Mouse (Mus musculus) cortical plate, adult 2 months (tissue): Measurements from ENCODE around the gene B4galnt3. TPM values are rescaled to one million over a fixed set of nuclear protein-coding genes. Genes with fewer than 3 reads are reported as not detected.
A peak's percentile ranks its signal among the peaks of the same experiment; 100 is the strongest.
"Not testable (repeated sequence)": the region's sequence is repeated elsewhere in the genome, so short reads cannot be mapped to it uniquely, and the experiment has no call there.

ENCODE experiments used
- H3K27ac ChIP-seq: fragments of 200-500 bp; 2 replicates; pipeline ENCODE4 v1.5.1; 2012; ENCODE audit warnings: low read length, control low read depth, inconsistent platforms; ENCODE audit not compliant: insufficient read depth
- H3K4me1 ChIP-seq: fragments of 200-500 bp; 2 replicates; pipeline ENCODE4 v1.6.1; 2011; ENCODE audit warnings: low read length; ENCODE audit not compliant: control insufficient read depth, insufficient read depth
- H3K4me3 ChIP-seq: fragments of 200-500 bp; 2 replicates; pipeline ENCODE4 v1.5.1; 2011; ENCODE audit warnings: mild to moderate bottlenecking, low read length, control low read depth; ENCODE audit not compliant: insufficient read depth
- CTCF ChIP-seq: fragments of 200-500 bp; IDR thresholded peaks from 2 replicates; pipeline ENCODE4 v1.5.1; 2011; ENCODE audit warnings: mild to moderate bottlenecking, control low read depth, low read length; ENCODE audit not compliant: insufficient read depth; ENCODE audit errors: extremely low read depth
- POLR2A ChIP-seq: fragments of 200-500 bp; IDR thresholded peaks from 2 replicates; pipeline ENCODE4 v1.6.1; 2011; ENCODE audit warnings: mild to moderate bottlenecking, low read length, control low read depth; ENCODE audit not compliant: insufficient read depth; ENCODE audit errors: extremely low read depth
- polyA plus RNA-seq: library from polyadenylated mRNA; depleted of rRNA; stranded (reverse); fragments of >200 nt; gene quantifications from 2 replicates; pipeline ENCODE4 v1.2.3, GENCODE M21; 2012

Gene B4galnt3
- polyA plus RNA-seq, 1 experiment, result 0.58 TPM

DNA sequence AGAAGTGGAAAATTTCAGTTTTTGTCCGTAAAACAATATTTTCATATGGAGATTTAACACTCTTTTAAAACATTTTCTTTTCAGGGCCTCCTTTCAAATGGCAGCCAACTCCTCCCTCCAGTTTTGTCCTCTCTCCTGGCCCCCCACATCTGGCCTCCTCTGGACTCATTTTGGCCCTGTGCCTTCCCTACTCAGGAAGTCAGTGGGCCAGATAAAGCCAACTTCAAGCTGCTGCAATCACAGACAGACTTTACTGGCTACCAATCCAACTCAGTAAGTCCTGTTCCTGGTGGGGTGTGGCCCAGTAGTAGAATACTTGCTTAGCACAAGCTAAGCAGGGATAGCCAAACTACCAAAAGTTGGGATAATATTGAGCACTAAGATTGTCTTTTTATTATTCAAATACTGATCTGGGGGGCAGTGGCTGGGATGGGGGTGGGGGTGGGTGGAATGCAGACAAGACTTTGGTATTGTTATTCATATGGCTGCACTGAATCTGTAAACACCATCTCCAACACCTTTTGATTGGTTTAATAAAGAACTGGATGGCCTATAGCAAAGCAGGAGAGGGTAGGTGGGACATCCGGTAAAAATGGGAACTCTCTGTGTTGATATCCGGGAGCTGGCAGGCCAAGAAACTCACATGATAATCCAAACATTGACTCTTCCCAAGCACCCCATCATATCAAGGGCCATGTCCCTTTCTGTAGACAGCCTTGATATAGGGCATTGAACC lies 12.7 kb upstream of the B4galnt3 start:
- no peak overlapping the region for H3K27ac ChIP-seq
- no peaks in the 10 kb centered on the region for H3K4me1 ChIP-seq
- H3K4me3 ChIP-seq, result no peak overlapping the region
- no peak for TF ChIP-seq POLR2A
- TF ChIP-seq CTCF, result no peak

DNA sequence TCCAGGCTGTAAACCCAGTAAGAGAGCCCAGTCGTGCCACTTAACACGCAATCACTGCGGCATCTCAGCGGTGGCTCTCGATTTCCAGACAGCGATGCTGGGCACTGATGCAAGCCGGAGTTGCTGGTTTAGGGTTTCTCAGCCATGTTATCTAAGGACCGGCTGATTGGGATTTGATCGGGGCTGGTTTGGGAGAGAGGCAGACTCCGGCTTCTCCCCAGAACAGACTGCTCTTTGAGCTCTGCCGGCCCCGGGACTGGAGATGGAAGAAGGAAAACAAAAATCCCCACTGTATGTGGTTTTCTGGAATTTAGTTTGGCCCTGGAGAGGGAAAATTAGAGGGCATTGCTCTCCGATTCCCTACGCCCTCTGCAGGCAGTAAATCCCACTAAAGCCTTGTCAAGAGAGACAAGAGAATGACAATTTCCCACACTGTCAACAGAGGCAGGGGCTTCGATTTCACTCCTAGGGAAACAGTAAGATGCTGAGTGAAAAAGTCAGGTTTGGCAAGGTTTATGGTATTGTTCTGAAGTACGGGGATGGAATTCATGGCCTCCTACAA lies 8.5 kb upstream of the B4galnt3 start:
- Histone ChIP-seq H3K4me1 (no peaks in the 10 kb centered on the region), H3K4me3 (no peak overlapping the region), H3K27ac (no peak overlapping the region)
- TF ChIP-seq POLR2A (no peak), CTCF (no peak)

DNA sequence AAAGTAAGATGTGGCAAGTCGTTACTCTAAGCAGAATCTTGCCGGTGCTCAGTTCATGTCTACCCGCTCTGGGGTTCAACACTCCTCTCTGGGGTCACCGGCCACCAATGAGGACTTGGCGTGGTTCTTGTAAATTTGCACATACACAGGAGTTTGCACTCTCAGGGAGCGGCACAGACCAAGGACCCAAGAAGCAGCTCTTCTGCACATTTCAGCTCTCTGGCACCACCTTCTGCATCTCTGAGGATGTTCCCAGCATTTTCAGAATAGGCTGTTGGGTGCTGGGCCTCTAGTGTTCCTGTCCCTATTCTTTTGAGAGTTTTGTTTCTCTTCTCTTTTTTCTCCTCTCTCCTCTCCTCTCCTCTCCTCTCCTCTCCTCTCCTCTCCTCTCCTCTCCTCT lies 6.8 kb upstream of the B4galnt3 start:
- no peak overlapping the region for H3K4me3 ChIP-seq

DNA sequence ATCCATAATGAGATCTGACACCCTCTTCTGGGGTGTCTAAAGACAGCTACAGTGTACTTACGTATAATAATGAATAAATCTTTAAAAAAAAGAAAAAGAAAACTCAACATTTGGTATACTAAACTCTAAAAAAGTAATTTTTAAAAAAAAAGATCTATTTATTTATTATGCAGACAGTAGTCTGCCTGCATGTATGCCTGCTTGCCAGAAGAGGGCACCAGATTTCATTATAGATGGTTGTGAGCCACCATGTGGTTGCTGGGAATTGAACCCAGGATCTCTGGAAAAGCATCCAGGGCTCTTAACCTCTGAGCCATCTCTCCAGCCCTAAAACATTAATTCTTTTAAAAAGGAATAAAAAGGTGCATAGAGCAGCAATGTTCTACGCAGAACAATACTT lies 2.2 kb upstream of the B4galnt3 start:
- not testable (repeated sequence) for H3K4me1 ChIP-seq, H3K27ac ChIP-seq, H3K4me3 ChIP-seq
- TF ChIP-seq CTCF, result 0 out of 2 replicates have a peak, but pooled peaks have one; percentile 1

More for the DNA sequence above, 6.8 kb upstream of the B4galnt3 start:
- TF ChIP-seq CTCF (peak; percentile 92), POLR2A (no peak)
- H3K27ac ChIP-seq, result no peak overlapping the region
- H3K4me1 ChIP-seq, result no peaks in the 10 kb centered on the region

DNA sequence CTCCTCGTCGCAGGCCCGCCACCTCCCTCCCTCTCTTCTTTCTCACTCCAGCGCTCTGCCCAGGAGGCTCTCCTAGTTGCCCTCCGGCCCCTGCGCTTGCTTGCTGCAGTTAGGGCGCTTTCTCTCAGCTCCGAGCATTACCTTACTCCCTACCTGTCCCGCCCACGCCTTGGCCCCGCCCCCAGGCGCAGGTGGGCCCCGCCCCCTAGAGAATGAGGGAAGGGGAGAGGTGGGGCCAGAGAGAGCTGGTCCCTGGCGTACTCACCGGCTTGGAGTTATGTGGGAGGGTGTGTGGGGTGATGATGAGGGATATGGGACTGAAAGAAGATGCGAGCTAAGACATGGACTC lies 400 bp upstream of the B4galnt3 start:
- no peak for TF ChIP-seq CTCF
- TF ChIP-seq POLR2A, result no peak
- Histone ChIP-seq H3K27ac (no peak overlapping the region), H3K4me1 (no peaks in the 10 kb centered on the region), H3K4me3 (peak overlapping the region; percentile 81)

DNA sequence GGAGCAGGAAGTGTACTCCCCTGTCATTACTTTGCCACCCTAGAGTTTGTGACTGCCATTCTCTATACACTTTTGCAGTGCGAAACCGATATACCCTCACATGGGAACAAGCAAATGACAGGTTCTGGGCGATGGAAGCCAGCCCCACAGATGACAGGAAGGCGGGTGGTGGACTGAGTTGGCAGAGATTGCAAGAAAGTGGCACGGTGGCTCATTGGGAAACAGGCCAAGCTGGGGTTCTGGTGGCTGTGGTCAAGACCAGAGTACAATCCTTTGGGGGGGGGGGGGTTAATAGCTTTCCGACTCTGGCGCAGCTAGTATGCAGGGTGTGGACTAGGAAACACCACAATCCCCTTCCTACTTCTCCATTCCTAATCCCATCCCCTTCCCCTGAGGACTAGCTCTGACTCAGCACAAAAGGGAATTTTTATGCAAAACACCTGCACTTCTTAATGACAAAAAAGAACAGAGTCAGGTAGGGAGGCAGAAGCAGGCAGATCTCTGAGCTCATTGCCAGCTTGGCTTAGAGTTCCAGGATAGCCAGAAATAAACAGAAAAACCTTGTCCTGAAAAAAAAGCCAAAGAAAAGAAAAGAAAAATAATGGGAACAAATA lies 2.9 kb downstream of the B4galnt3 start:
- no peak for TF ChIP-seq POLR2A
- no peak for TF ChIP-seq CTCF

DNA sequence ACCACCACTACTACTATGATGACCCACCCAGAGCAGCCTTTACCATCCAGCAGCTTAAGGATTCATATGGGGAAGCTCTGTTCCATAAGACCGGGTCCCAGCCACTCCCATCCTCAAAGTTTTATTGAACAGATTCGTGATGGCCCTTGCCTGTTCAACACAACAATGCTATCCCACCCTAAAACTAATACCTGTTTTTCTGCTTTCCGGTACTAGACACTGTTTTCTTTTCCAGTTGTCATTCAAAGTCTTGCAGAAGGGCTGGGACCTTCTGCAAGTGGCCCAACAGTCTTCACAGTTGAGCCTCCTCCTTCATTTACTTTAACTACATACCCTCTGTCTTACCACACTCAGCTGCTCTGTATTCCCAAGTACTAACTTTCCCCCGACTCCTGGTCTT lies 4.9 kb downstream of the B4galnt3 start:
- no peak for TF ChIP-seq POLR2A
- no peak for TF ChIP-seq CTCF

More for the DNA sequence above, 2.9 kb downstream of the B4galnt3 start:
- Histone ChIP-seq H3K4me1 (no peaks in the 10 kb centered on the region), H3K27ac (no peak overlapping the region), H3K4me3 (no peak overlapping the region)

DNA sequence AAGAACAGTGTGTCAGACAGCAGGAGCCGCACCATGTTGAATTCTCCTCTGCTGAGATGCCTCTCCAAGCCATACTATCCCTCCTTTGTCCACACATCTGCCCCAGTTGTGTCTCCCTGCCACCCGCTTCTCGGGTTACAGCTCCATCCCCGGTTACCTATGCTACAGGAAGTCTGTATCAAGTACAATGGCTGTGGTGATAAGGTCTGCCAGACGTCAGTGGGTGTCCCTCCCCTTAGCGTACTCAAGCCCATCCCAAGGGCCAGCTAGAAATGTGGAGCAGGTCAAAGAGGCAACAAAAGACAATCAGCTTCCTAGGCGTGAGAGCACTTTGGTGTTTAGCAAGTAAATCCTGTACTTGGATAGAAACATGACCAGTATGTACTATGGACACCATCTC lies 5.8 kb downstream of the B4galnt3 start:
- TF ChIP-seq POLR2A, result no peak
- TF ChIP-seq CTCF, result no peak
- H3K4me3 ChIP-seq, result no peak overlapping the region
- H3K27ac ChIP-seq, result no peak overlapping the region
- no peaks in the 10 kb centered on the region for H3K4me1 ChIP-seq

More for the DNA sequence above, 4.9 kb downstream of the B4galnt3 start:
- no peak overlapping the region for H3K27ac ChIP-seq
- H3K4me1 ChIP-seq, result no peaks in the 10 kb centered on the region
- H3K4me3 ChIP-seq, result no peak overlapping the region

DNA sequence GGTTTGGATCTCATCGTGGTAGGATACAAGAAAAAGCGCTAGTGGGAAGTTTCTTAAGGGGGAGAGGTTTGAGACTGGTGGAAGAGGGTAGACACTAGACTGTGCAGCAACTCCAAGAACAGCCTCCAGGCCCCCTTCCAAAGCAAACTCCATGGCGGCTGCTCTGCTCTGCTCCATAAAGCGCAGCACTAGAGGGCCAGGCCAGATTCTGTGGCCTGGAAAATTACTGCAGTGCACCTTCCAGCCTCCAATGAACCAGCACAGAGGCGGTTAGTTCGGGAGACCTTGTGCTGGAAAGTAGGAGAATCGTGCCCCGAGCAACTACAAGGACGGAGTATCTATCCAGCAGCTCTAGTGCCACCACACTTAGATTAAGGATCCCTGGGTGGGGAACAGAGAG lies 7.1 kb downstream of the B4galnt3 start:
- TF ChIP-seq CTCF (no peak), POLR2A (no peak)
- Histone ChIP-seq H3K4me1 (no peaks in the 10 kb centered on the region), H3K27ac (no peak overlapping the region), H3K4me3 (no peak overlapping the region)
